Mouse (Mus musculus) heart, embryonic 10.5 days (tissue): Measurements from ENCODE around the gene Bcat2. TPM values are rescaled to one million over a fixed set of nuclear protein-coding genes. Genes with fewer than 3 reads are reported as not detected.

Experiments
- DNase-seq: peaks from one replicate; pipeline ENCODE4 v3.0.0-alpha.2; 2017; ENCODE audit warnings: low spot score
- H3K27ac ChIP-seq: fragments of 300-500 bp; sonication (generic); 2 replicates; pipeline ENCODE4 v1.5.1; 2016; ENCODE audit warnings: mild to moderate bottlenecking
- H3K27me3 ChIP-seq: fragments of 300-500 bp; sonication (generic); 2 replicates; pipeline ENCODE4 v1.6.1; 2016; ENCODE audit warnings: mild to moderate bottlenecking; ENCODE audit not compliant: poor library complexity, insufficient read depth, severe bottlenecking
- H3K36me3 ChIP-seq: fragments of 300-500 bp; sonication (generic); 2 replicates; pipeline ENCODE4 v1.6.1; 2016; ENCODE audit warnings: mild to moderate bottlenecking, moderate library complexity
- H3K4me1 ChIP-seq: fragments of 300-500 bp; sonication (generic); 2 replicates; pipeline ENCODE4 v1.6.1; 2016; ENCODE audit warnings: mild to moderate bottlenecking
- H3K4me3 ChIP-seq: fragments of 300-500 bp; sonication (generic); 2 replicates; pipeline ENCODE4 v1.5.1; 2016; ENCODE audit warnings: mild to moderate bottlenecking, moderate library complexity
- H3K9me3 ChIP-seq: fragments of 300-500 bp; sonication (generic); 2 replicates; pipeline ENCODE4 v1.6.1; 2016; ENCODE audit warnings: mild to moderate bottlenecking, moderate library complexity
- WGBS: fragments of 180-500 bp; shearing (Covaris S2); methylation state at CpG from one replicate; pipeline ENCODE4 v1.1.7; 2016; 5-methylcytosine and 5-hydroxymethylcytosine counted together
- polyA plus RNA-seq: library from polyadenylated mRNA; unstranded; fragments of >200 nt; fragmentation: Nextera tagmentation; extraction: Ambion mirVana; gene quantifications from 2 replicates; pipeline ENCODE4 v1.2.1, GENCODE M21; 2016

The Bcat2 gene
- polyA plus RNA-seq, 1 experiment from 2014 or later = 76.7 TPM

DNA sequence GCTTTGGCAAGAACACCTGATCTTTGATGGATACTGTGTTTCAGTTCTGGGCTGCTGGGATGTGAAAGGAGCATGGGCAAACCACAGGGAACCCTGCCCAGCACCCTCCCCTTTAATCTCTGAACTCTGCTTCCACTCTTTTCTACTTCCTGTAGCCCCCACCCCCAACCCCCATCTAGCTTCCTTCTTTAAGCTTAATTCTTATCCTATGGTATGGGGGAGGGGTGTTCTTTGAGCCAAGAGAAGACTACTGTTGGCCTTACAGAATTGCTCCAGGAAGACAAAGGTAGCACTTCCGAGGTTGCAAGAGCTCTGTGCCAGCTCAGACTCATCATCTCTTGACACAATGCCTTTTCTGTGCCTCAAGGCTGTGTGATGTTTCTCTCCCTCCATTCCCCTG lies 2.0 kb downstream of the Bcat2 start:
- peaks cover 17% of the 10 kb centered on the region for H3K36me3 ChIP-seq
- no peaks in the 10 kb centered on the region for H3K9me3 ChIP-seq
- H3K4me1 ChIP-seq = peaks cover 55% of the 10 kb centered on the region
- H3K27me3 ChIP-seq = no peaks in the 10 kb centered on the region
- H3K27ac ChIP-seq = no peak overlapping the region
- WGBS = 41% methylated on average over 1 of the region's 1 CpGs
- peak overlapping the region; percentile 75 for H3K4me3 ChIP-seq
- no peak for DNase-seq

GRCm38 (mm10) chr7:45573954-45574353 lies 4.0 kb downstream of the Bcat2 start:
- WGBS = 79% methylated on average over 8 of the region's 8 CpGs
- no peak overlapping the region for H3K4me3 ChIP-seq

GRCm38 (mm10) chr7:45574472-45575379 lies 4.8 kb downstream of the Bcat2 start:
- peaks cover 36% of the 10 kb centered on the region for H3K4me1 ChIP-seq
- no peaks in the 10 kb centered on the region for H3K27me3 ChIP-seq
- no peak overlapping the region for H3K4me3 ChIP-seq
- no peaks in the 10 kb centered on the region for H3K9me3 ChIP-seq
- H3K27ac ChIP-seq = peak overlapping the region; percentile 54; the same call in 1 of the 2 replicates
- 79% methylated on average over 15 of the region's 15 CpGs for WGBS
- peaks cover 38% of the 10 kb centered on the region for H3K36me3 ChIP-seq
- no peak for DNase-seq

More at GRCm38 (mm10) chr7:45573954-45574353, 4.0 kb downstream of the Bcat2 start:
- peaks cover 35% of the 10 kb centered on the region for H3K36me3 ChIP-seq
- H3K27me3 ChIP-seq = no peaks in the 10 kb centered on the region
- no peaks in the 10 kb centered on the region for H3K9me3 ChIP-seq
- DNase-seq = no peak
- peaks cover 37% of the 10 kb centered on the region for H3K4me1 ChIP-seq
- peak overlapping the region; percentile 54; the same call in 1 of the 2 replicates for H3K27ac ChIP-seq

DNA sequence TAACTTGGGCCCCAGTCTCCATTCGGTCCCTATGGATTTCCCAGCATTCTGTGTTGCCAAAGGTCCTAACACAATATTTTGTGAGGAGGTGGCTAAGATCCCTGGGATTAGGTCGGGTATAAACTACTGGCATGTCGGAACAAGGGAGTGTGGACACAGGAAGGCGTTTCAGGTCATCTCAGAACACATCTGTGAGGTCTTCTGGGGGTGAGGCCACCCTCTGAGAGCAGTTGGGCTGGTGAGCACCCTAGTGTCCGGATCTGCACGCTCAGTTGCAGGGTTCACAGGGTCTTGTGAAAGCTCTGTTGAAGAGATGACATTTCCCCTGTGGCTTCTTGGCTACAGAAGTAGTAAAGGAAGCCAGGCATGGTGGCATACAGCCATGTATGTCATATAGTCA lies 16.0 kb downstream of the Bcat2 start:
- Histone ChIP-seq H3K27me3 (no peaks in the 10 kb centered on the region), H3K4me1 (peaks cover 9% of the 10 kb centered on the region; the same call in 1 of the 2 replicates), H3K4me3 (no peak overlapping the region), H3K36me3 (peaks cover 53% of the 10 kb centered on the region), H3K9me3 (no peaks in the 10 kb centered on the region), H3K27ac (no peak overlapping the region)
- DNase-seq = no peak
- 87% methylated on average over 6 of the region's 6 CpGs for WGBS

- H3K9me3 ChIP-seq = no peaks in the 10 kb centered on the region
Measured at GRCm38 (mm10) chr7:45587631-45588592, 18.0 kb downstream of the Bcat2 start.

DNA sequence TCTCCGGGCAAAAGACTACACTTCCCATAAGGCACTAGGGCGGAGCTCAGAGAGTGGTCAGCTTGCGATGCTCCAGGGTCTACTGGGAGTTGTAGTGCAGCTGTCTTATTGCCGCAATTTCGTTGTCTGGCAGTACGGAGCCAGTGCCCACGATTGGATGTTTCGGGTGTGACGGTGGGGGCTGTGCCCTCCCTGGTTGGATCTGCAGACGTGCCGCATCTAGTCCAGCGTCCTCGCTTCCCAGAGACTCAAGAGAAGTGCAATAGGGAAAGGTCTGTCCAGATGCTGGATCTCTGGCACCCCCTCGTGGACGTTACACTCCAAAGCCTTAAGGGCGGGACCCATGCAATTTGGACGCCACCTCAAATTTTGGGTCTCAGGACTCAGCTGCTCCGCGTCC lies 19.2 kb downstream of the Bcat2 start:
- Histone ChIP-seq H3K27ac (peak overlapping the region; percentile 63; the same call in 1 of the 2 replicates), H3K27me3 (no peaks in the 10 kb centered on the region), H3K4me3 (peak overlapping the region; percentile 50), H3K36me3 (peaks cover 39% of the 10 kb centered on the region), H3K9me3 (no peaks in the 10 kb centered on the region), H3K4me1 (peaks cover 9% of the 10 kb centered on the region; the same call in 1 of the 2 replicates)
- peak; percentile 97 for DNase-seq
- WGBS = 4% methylated on average over 19 of the region's 19 CpGs

More at GRCm38 (mm10) chr7:45587631-45588592, 18.0 kb downstream of the Bcat2 start:
- Histone ChIP-seq H3K4me3 (no peak overlapping the region), H3K4me1 (peaks cover 9% of the 10 kb centered on the region; the same call in 1 of the 2 replicates), H3K36me3 (peaks cover 45% of the 10 kb centered on the region), H3K27me3 (no peaks in the 10 kb centered on the region), H3K27ac (no peak overlapping the region)
- no peak for DNase-seq
- WGBS = 93% methylated on average over 23 of the region's 23 CpGs

DNA sequence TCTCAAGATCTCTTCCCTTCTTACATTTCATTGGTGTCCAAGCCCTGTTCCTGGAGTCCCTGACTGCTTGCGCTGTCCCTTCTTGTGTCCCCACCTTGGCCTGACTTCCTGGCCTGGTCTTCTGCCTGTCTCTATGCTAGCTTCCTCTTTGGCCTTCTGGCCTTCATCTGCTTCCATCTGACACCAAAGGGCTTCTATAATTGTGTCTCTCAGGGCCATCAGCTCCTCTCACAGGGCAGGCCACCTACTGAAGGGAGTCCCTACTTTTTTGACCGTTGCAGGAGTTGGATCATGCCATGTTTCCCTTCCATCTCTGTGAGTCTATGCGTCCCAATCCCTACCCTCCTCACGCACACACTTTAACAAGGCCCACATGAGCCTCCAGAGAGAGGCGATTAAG lies 19.9 kb downstream of the Bcat2 start:
- Histone ChIP-seq H3K27ac (peak overlapping the region; percentile 63; the same call in 1 of the 2 replicates), H3K4me1 (peaks cover 9% of the 10 kb centered on the region; the same call in 1 of the 2 replicates), H3K27me3 (no peaks in the 10 kb centered on the region), H3K36me3 (peaks cover 33% of the 10 kb centered on the region), H3K4me3 (peak overlapping the region; percentile 50; the same call in 1 of the 2 replicates), H3K9me3 (no peaks in the 10 kb centered on the region)
- no peak for DNase-seq
- WGBS = 93% methylated on average over 5 of the region's 5 CpGs

- Histone ChIP-seq H3K27ac (no peak overlapping the region), H3K9me3 (no peaks in the 10 kb centered on the region), H3K4me1 (peaks cover 12% of the 10 kb centered on the region), H3K36me3 (peaks cover 23% of the 10 kb centered on the region), H3K27me3 (no peaks in the 10 kb centered on the region), H3K4me3 (no peak overlapping the region)
- 68% methylated on average over 3 of the region's 3 CpGs for WGBS
- no peak for DNase-seq
Measured at GRCm38 (mm10) chr7:45590874-45591273, 20.9 kb downstream of the Bcat2 start.

DNA sequence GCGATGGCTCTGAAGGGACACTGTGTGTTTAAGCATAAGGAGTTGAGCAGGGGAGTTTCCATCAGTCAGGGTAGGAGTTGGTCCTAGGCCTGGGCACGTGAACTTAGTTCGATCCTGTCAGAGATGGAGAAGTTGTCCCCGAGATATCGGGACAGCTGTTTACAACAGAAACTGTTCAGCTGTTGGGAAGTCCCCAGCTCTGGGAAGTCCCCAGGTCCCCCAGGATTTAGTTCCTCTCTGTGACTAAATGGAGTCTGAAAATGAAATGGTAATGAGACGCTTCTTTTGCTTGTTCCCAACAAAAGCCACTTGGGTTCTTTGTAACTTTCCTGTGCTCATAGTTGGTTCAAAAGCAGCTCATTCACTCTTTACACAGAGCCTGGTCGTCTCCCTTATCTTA lies 21.9 kb downstream of the Bcat2 start:
- Histone ChIP-seq H3K9me3 (no peaks in the 10 kb centered on the region), H3K4me1 (peaks cover 21% of the 10 kb centered on the region), H3K4me3 (no peak overlapping the region), H3K36me3 (peaks cover 15% of the 10 kb centered on the region; the same call in 1 of the 2 replicates), H3K27me3 (no peaks in the 10 kb centered on the region), H3K27ac (no peak overlapping the region)
- no peak for DNase-seq
- 77% methylated on average over 7 of the region's 7 CpGs for WGBS

DNA sequence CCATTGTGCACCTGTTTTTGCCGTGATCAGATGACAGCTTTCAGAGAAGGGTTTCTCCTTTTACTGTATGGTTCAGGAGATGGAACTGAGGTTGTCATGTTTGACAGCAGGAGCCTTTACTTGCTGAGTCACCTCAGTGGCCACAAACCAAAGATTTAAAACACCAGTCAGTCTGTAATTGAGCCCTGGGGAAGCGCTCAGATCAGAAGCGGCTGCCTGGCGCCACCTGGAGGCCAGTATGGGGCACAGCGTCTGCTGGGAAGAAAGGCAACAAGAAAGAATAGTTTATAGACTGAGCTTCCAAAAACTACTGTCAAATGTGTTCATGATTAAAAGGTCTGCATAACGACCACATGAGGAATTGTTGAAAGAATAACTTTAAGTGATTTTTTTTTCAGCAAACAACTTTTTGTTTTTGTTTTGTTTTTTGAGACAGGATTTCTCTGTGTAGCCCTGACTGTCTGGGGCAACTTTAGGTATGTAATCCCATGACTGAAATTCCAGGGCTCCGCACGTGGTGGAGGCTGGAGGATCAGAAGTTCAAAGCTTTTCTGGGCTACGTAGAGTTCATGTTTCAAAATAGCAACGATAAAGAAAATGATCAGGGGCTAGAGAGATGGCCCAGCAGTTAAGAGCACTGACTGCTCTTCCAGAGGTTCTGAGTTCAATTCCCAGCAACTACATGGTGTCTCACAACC lies 23.3 kb downstream of the Bcat2 start:
- no peaks in the 10 kb centered on the region for H3K27me3 ChIP-seq
- no peak overlapping the region for H3K27ac ChIP-seq
- WGBS = 21% methylated on average over 10 of the region's 10 CpGs
- H3K36me3 ChIP-seq = peaks cover 3% of the 10 kb centered on the region; the same call in 1 of the 2 replicates
- H3K4me3 ChIP-seq = no peak overlapping the region
- DNase-seq = no peak
- H3K4me1 ChIP-seq = peaks cover 21% of the 10 kb centered on the region
- H3K9me3 ChIP-seq = no peaks in the 10 kb centered on the region

DNA sequence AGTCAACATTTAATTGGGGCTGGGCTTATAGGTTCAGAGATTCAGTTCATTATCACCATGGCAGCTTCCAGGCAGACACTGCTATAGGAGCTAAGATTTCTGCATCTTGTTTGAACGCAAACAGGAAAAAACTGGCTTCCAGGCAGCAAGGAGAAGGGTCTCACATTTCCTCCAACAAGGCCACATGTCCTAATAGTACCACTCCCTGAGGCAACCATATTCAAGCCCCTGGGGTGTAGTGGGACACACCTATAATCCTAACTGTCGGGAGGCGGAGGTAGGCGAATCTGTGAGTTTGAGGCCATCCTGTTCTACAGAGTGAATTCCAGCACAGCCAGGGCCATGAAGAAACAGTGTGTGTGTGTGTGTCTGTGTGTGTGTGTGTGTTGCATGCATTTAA lies 25.2 kb downstream of the Bcat2 start:
- Histone ChIP-seq H3K4me3 (no peak overlapping the region), H3K27ac (no peak overlapping the region), H3K36me3 (no peaks in the 10 kb centered on the region), H3K9me3 (no peaks in the 10 kb centered on the region), H3K27me3 (no peaks in the 10 kb centered on the region), H3K4me1 (peaks cover 20% of the 10 kb centered on the region)
- DNase-seq = no peak
- WGBS = 83% methylated on average over 4 of the region's 4 CpGs

GRCm38 (mm10) chr7:45596107-45596506 lies 26.2 kb downstream of the Bcat2 start:
- WGBS = 49% methylated on average over 1 of the region's 1 CpGs
- Histone ChIP-seq H3K4me3 (no peak overlapping the region), H3K27me3 (no peaks in the 10 kb centered on the region), H3K27ac (no peak overlapping the region), H3K36me3 (no peaks in the 10 kb centered on the region), H3K9me3 (no peaks in the 10 kb centered on the region), H3K4me1 (peaks cover 20% of the 10 kb centered on the region)
- DNase-seq = no peak
